Mouse (Mus musculus) right cerebral cortex, postnatal 10 days (tissue): ENCODE results near the gene Brk1.
A peak's percentile ranks its signal among the peaks of the same experiment; 100 is the strongest.

Experiments
- DNase-seq, 2 experiments: peaks; one replicate each; pipeline ENCODE4 v3.0.0; 2021; ENCODE audit warnings: low spot score in 2 of 2

Gene Brk1

GRCm38 (mm10) chr6:113660492-113661352, 56.1 kb downstream of the Brk1 start:
- DNase-seq, result no peak

- DNase-seq, result peak; percentile 51 to 53
Observed at GRCm38 (mm10) chr6:113661353-113662241, 57.0 kb downstream of the Brk1 start.

DNA sequence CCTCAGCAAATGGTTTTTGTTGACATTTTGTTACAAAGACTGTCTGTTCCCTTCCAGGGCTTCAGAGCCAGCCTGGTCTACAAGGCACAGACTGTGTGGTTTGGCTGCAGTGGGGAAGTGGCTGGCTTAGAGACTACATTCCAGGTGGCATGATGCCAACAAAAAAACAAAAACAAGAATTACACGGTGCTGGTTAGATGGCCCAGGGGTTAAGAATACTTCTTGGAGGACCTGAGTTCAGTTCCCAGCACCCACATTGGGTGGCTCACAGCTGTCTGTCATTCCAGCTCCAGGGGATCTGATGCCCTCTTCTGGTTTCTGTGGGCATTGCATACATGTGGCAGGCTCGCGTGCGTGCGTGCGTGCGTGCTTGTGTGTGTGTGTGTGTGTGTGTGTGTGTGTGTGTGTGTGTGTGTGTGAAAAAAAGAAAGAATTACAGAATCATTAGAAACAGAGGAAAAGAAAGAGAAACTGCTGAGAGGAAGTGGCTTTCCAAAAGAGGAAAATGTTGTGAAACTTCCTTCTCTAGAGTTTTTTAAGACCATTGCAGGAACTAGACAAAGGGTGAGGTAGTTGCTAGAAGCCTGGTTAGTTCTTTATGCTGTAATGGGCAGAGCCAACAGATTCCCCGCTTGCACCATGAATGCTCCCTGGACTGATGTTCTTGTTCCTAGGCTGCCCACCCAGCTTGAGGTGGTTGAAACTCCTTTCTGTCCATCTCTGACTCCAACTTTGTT, 58.6 kb downstream of the Brk1 start:
- DNase-seq, result no peak

DNA sequence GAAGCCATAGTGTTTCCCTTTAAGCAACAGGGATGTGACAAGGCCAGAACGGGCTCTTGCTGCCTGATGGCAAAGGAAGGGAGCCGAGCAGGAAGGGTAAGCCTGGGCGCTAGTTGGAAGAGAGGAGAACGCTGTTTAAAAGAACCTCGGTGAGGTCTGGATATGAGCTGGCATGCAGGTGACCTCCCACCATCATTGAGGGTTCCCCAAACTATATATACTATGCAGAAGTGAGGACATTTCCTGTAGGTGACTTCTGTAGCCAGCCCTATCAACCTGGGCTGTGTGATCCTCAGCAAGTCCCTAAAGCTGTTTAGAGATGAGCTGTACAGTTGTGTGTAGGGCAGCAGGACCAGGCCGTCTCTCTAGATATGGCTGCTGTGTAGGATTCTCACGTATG, 59.7 kb downstream of the Brk1 start:
- DNase-seq, result no peak
